Mouse (Mus musculus) olfactory bulb, adult 2 months (tissue): ENCODE measurements at regions not wholly inside any gene's neighbourhood (a gene's known extent, or its start where the extent isn't known, plus 50 kb on each side); places are given as distances from the start of the nearest gene placed in this dataset.

Experiments used
- CTCF ChIP-seq: fragments of 200-500 bp; IDR thresholded peaks from 2 replicates; pipeline ENCODE4 v1.5.1; 2012; ENCODE audit warnings: low read depth, mild to moderate bottlenecking, low read length, moderate library complexity; ENCODE audit not compliant: insufficient read depth
- POLR2A ChIP-seq: fragments of 200-500 bp; IDR thresholded peaks from 2 replicates; pipeline ENCODE4 v1.6.1; 2012; ENCODE audit warnings: mild to moderate bottlenecking, low read depth, low read length, moderate library complexity; ENCODE audit not compliant: insufficient read depth

- no peak for TF ChIP-seq CTCF
- no peak for TF ChIP-seq POLR2A
Observed at GRCm38 (mm10) chr9:87899800-87900199, 168.7 kb upstream of the Tbx18 start.
